Mouse (Mus musculus) myocyte (in vitro differentiated cells): ENCODE measurements around the gene Crispld2. TPM values are rescaled to one million over a fixed set of nuclear protein-coding genes. Genes with fewer than 3 reads are reported as not detected.

Experiments used
- H3K27me3 ChIP-seq: one replicate; pipeline ENCODE4 v1.6.1; 2011; ENCODE audit not compliant: control insufficient read depth, insufficient read depth, insufficient read length
- H3K36me3 ChIP-seq: one replicate; pipeline ENCODE4 v1.6.1; 2011; ENCODE audit not compliant: control insufficient read depth, insufficient read depth
- H3K4me2 ChIP-seq: one replicate; pipeline ENCODE4 v1.6.1; 2011; ENCODE audit warnings: low read depth, control low read depth
- H3K4me3 ChIP-seq: one replicate; pipeline ENCODE4 v1.5.1; 2011; ENCODE audit warnings: mild to moderate bottlenecking, control low read depth, moderate library complexity
- H3K79me2 ChIP-seq: one replicate; pipeline ENCODE4 v1.6.1; 2011; ENCODE audit not compliant: control insufficient read depth, insufficient read depth
- H3ac ChIP-seq: one replicate; pipeline ENCODE4 v1.6.1; 2011; ENCODE audit not compliant: control insufficient read depth, insufficient read length
- CEBPB ChIP-seq: IDR thresholded peaks from 2 replicates; pipeline ENCODE4 v1.6.1; 2011; ENCODE audit warnings: mild to moderate bottlenecking, moderate library complexity; ENCODE audit not compliant: poor library complexity, insufficient read depth, severe bottlenecking
- E2F4 ChIP-seq: IDR thresholded peaks from one replicate; pipeline ENCODE4 v1.6.1; 2011; ENCODE audit warnings: mild to moderate bottlenecking, control low read depth, moderate library complexity; ENCODE audit not compliant: insufficient read depth
- MAX ChIP-seq: IDR thresholded peaks from one replicate; pipeline ENCODE4 v1.6.1; 2011; ENCODE audit warnings: low read depth, mild to moderate bottlenecking, control low read depth
- MYOD1 ChIP-seq, 3 experiments: IDR thresholded peaks; one replicate each; pipeline ENCODE4 v1.6.1; 2011; ENCODE audit warnings: control low read depth in 2 of 3, low read depth in 2 of 3, mild to moderate bottlenecking in 2 of 3, moderate library complexity in 1 of 3; ENCODE audit not compliant: insufficient read length in 2 of 3, control insufficient read depth in 1 of 3
- MYOG ChIP-seq, 3 experiments: IDR thresholded peaks; one replicate each; pipeline ENCODE4 v1.6.1; 2011; ENCODE audit warnings: control low read depth in 2 of 3, low read depth in 2 of 3, mild to moderate bottlenecking in 2 of 3; ENCODE audit not compliant: insufficient read length in 2 of 3, control insufficient read depth in 1 of 3, insufficient read depth in 1 of 3
- POLR2A ChIP-seq: IDR thresholded peaks from one replicate; pipeline ENCODE4 v1.6.1; 2011; ENCODE audit warnings: low read depth, mild to moderate bottlenecking, control low read depth, moderate library complexity; ENCODE audit not compliant: insufficient read length
- POLR2AphosphoS2 ChIP-seq: IDR thresholded peaks from one replicate; pipeline ENCODE4 v1.6.1; 2011; ENCODE audit warnings: low read depth, control low read depth; ENCODE audit not compliant: insufficient read length
- REST ChIP-seq: IDR thresholded peaks from one replicate; pipeline ENCODE4 v1.6.1; 2011; ENCODE audit warnings: mild to moderate bottlenecking, control low read depth, moderate library complexity; ENCODE audit not compliant: insufficient read depth, insufficient read length
- SRF ChIP-seq: IDR thresholded peaks from one replicate; pipeline ENCODE4 v1.6.1; 2011; ENCODE audit warnings: low read depth; ENCODE audit not compliant: control insufficient read depth, insufficient read length
- TCF12 ChIP-seq: IDR thresholded peaks from one replicate; pipeline ENCODE4 v1.6.1; 2011; ENCODE audit warnings: mild to moderate bottlenecking, control low read depth; ENCODE audit not compliant: poor library complexity, insufficient read depth, severe bottlenecking
- TCF3 ChIP-seq: IDR thresholded peaks from one replicate; pipeline ENCODE4 v1.6.1; 2011; ENCODE audit warnings: low read depth, control low read depth; ENCODE audit not compliant: insufficient read length
- USF1 ChIP-seq: IDR thresholded peaks from one replicate; pipeline ENCODE4 v1.6.1; 2011; ENCODE audit warnings: low read depth, mild to moderate bottlenecking, control low read depth, moderate library complexity
- polyA plus RNA-seq: library from polyadenylated mRNA; unstranded; fragments of >200 nt; fragmentation: generic; extraction: Trizol; gene quantifications from one replicate; pipeline ENCODE4 v1.2.1, GENCODE M21; 2012; ENCODE audit warnings: missing spikeins

The Crispld2 gene
- polyA plus RNA-seq, 1 experiment, result 0.07 TPM

DNA sequence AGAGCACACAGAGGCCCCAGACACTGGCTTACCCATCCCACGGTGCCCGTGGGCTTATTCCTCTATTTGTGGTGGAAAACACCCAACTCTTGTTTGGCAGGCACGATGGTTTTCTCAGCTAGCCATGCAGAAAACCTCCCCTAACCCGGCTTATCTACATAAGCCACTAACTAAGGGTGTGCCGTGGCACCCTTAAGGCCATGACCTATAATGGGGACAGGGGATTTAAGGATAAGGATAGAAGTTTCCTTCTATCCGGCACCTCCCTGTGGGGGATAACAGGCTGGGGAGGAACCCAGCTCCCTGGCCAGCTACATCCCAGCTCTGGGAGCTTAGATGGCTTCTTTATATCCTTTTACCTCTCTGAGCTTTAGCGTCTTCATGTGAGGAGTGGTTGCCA is 28.1 kb downstream of the Crispld2 start:
- H3K27me3 ChIP-seq, result peaks cover 61% of the 10 kb centered on the region
- no peak overlapping the region for H3K4me2 ChIP-seq
- no peak overlapping the region for H3K4me3 ChIP-seq
- H3ac ChIP-seq, result no peak overlapping the region
- no peak for TF ChIP-seq MYOD1 (IDR thresholded peaks at IDR 0.05; ENCODE audit: control insufficient read depth in 1 of 3, insufficient read length in 2 of 3, low read depth in 2 of 3)
- no peak for TF ChIP-seq POLR2AphosphoS2
- TF ChIP-seq MYOG (IDR thresholded peaks at IDR 0.05; ENCODE audit: control insufficient read depth in 1 of 3, insufficient read depth in 1 of 3, insufficient read length in 2 of 3, low read depth in 2 of 3), result no peak
- TF ChIP-seq TCF3, result no peak
- no peak for TF ChIP-seq USF1
- no peak for TF ChIP-seq POLR2A
- TF ChIP-seq E2F4, result no peak
- no peak for TF ChIP-seq REST
- TF ChIP-seq SRF, result no peak
- TF ChIP-seq TCF12, result no peak
- H3K36me3 ChIP-seq, result no peaks in the 10 kb centered on the region
- no peaks in the 10 kb centered on the region for H3K79me2 ChIP-seq

DNA sequence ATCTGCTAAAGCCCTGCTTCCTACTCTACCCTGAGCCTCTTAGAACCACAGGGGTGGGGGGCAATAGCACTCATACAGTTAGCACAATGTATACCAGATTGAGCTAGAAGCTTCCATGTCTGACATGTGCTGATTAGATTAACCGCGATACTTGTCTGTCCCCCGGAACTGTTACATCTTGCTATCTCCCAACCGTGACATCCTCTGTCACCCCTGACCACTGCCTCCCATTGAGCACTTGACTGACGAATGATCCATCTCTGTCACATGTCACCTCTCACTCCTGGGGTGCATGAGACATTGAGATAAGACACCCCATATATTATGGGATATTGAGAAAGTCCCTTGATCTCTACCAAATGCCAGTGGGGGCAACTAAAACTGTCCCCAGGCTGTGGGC is 34.0 kb downstream of the Crispld2 start:
- TF ChIP-seq E2F4, result no peak
- TF ChIP-seq MYOG (IDR thresholded peaks at IDR 0.05; ENCODE audit: control insufficient read depth in 1 of 3, insufficient read depth in 1 of 3, insufficient read length in 2 of 3, low read depth in 2 of 3), result no peak
- TF ChIP-seq TCF3, result no peak
- TF ChIP-seq CEBPB, result no peak
- no peak for TF ChIP-seq MAX
- TF ChIP-seq MYOD1 (IDR thresholded peaks at IDR 0.05; ENCODE audit: control insufficient read depth in 1 of 3, insufficient read length in 2 of 3, low read depth in 2 of 3), result no peak
- no peak for TF ChIP-seq POLR2AphosphoS2
- TF ChIP-seq POLR2A, result no peak
- no peak for TF ChIP-seq TCF12
- TF ChIP-seq REST, result no peak
- Histone ChIP-seq H3K4me3 (no peak overlapping the region), H3K79me2 (no peaks in the 10 kb centered on the region), H3K27me3 (peaks cover 44% of the 10 kb centered on the region), H3K4me2 (no peak overlapping the region), H3K36me3 (no peaks in the 10 kb centered on the region), H3ac (no peak overlapping the region)

DNA sequence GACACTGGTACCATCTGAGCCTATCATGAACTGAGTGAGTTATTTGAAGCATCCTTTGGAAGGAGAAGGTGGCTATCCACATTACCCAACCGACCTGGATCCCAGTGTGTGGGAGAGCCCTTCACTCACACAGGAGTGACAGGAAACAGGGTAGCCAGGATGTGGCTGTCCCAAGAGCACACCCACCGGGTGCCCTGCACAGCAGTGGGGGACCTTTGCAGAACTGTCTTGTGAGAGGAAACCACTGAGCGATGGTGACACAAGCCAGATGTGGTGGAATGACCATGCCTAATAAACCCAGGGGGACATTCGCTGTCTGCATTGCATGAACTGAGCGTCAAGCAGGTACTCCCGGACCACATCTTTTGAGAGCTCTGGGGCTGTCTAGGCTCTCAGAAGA is 34.8 kb downstream of the Crispld2 start:
- TF ChIP-seq USF1, result no peak
- no peak for TF ChIP-seq MYOD1 (IDR thresholded peaks at IDR 0.05; ENCODE audit: control insufficient read depth in 1 of 3, insufficient read length in 2 of 3, low read depth in 2 of 3)
- no peak for TF ChIP-seq TCF3
- TF ChIP-seq POLR2AphosphoS2, result no peak
- TF ChIP-seq POLR2A, result no peak
- TF ChIP-seq TCF12, result no peak
- no peak for TF ChIP-seq REST
- TF ChIP-seq CEBPB, result no peak
- TF ChIP-seq MAX, result no peak
- no peak for TF ChIP-seq SRF
- no peak overlapping the region for H3K4me2 ChIP-seq

DNA sequence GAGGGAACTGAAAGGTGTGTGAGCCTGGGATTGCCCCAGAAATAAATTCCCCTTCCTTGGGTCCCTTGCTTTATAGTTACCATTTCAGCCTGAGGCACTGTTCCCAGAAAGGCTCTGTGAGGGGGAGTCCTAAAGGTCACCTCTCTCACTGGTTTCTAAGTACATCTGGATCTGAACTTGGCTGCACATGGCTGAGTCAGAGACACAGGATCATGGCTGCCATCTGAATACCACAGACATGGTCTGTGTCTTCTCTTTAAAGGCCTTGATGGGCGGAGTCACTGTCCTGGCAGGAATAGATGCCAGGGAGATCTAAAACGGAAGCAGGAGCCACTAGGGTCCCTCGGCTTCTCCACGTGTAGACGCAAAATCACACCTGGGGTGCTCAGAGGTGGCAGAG is 38.2 kb downstream of the Crispld2 start:
- TF ChIP-seq POLR2A, result no peak
- no peak for TF ChIP-seq MYOG (IDR thresholded peaks at IDR 0.05; ENCODE audit: control insufficient read depth in 1 of 3, insufficient read depth in 1 of 3, insufficient read length in 2 of 3, low read depth in 2 of 3)
- TF ChIP-seq TCF12, result no peak
- no peak for TF ChIP-seq E2F4
- no peak for TF ChIP-seq POLR2AphosphoS2
- TF ChIP-seq TCF3, result no peak
- TF ChIP-seq USF1, result no peak
- TF ChIP-seq MYOD1 (IDR thresholded peaks at IDR 0.05; ENCODE audit: control insufficient read depth in 1 of 3, insufficient read length in 2 of 3, low read depth in 2 of 3), result no peak
- TF ChIP-seq SRF, result no peak
- no peak for TF ChIP-seq MAX
- TF ChIP-seq REST, result no peak
- TF ChIP-seq CEBPB, result no peak
- Histone ChIP-seq H3K4me2 (no peak overlapping the region), H3ac (no peak overlapping the region), H3K27me3 (peaks cover 7% of the 10 kb centered on the region), H3K4me3 (no peak overlapping the region), H3K79me2 (no peaks in the 10 kb centered on the region), H3K36me3 (no peaks in the 10 kb centered on the region)

More for the DNA sequence above, 34.8 kb downstream of the Crispld2 start:
- Histone ChIP-seq H3K27me3 (peaks cover 36% of the 10 kb centered on the region), H3K4me3 (no peak overlapping the region), H3ac (no peak overlapping the region), H3K79me2 (no peaks in the 10 kb centered on the region), H3K36me3 (no peaks in the 10 kb centered on the region)

- no peak overlapping the region for H3ac ChIP-seq
- no peak overlapping the region for H3K4me3 ChIP-seq
- H3K27me3 ChIP-seq, result no peaks in the 10 kb centered on the region
- no peak for TF ChIP-seq POLR2AphosphoS2
- TF ChIP-seq USF1, result no peak
- no peak for TF ChIP-seq REST
- no peak for TF ChIP-seq MYOD1 (IDR thresholded peaks at IDR 0.05; ENCODE audit: control insufficient read depth in 1 of 3, insufficient read length in 2 of 3, low read depth in 2 of 3)
- TF ChIP-seq MYOG (IDR thresholded peaks at IDR 0.05; ENCODE audit: control insufficient read depth in 1 of 3, insufficient read depth in 1 of 3, insufficient read length in 2 of 3, low read depth in 2 of 3), result no peak
- no peak for TF ChIP-seq TCF12
- no peak for TF ChIP-seq MAX
- no peak for TF ChIP-seq CEBPB
- H3K79me2 ChIP-seq, result no peaks in the 10 kb centered on the region
- H3K4me2 ChIP-seq, result no peak overlapping the region
- no peaks in the 10 kb centered on the region for H3K36me3 ChIP-seq
Observed at GRCm38 (mm10) chr8:120032549-120033208, 40.4 kb downstream of the Crispld2 start.
